Mouse (Mus musculus) heart, embryonic 12.5 days (tissue): ENCODE data around the gene Mt1. TPM values are rescaled to one million over a fixed set of nuclear protein-coding genes. Genes with fewer than 3 reads are reported as not detected.

Source experiments
- ATAC-seq: fragments of 200-750 bp; cut with Nextera tagmentation; 2 replicates; pipeline ENCODE4 v1.8.0; 2017; ENCODE audit warnings: moderate TSS enrichment, moderate library complexity; ENCODE audit not compliant: insufficient number of reproducible peaks, low FRiP score
- H3K27ac ChIP-seq: fragments of 300-500 bp; sonication (generic); 2 replicates; pipeline ENCODE4 v1.5.1; 2016; ENCODE audit warnings: mild to moderate bottlenecking, moderate library complexity; ENCODE audit not compliant: poor library complexity, severe bottlenecking
- H3K27me3 ChIP-seq: fragments of 300-500 bp; sonication (generic); replicated peaks from 2 replicates; pipeline ENCODE4 v1.6.1; 2016; ENCODE audit warnings: mild to moderate bottlenecking, moderate library complexity
- H3K36me3 ChIP-seq: fragments of 300-500 bp; sonication (generic); 2 replicates; pipeline ENCODE4 v1.6.1; 2016; ENCODE audit warnings: mild to moderate bottlenecking, moderate library complexity
- H3K4me1 ChIP-seq: fragments of 300-500 bp; sonication (generic); replicated peaks from 2 replicates; pipeline ENCODE4 v1.6.1; 2016; ENCODE audit warnings: mild to moderate bottlenecking
- H3K4me2 ChIP-seq: fragments of 300-500 bp; sonication (generic); 2 replicates; pipeline ENCODE4 v1.6.1; 2016; ENCODE audit warnings: mild to moderate bottlenecking, moderate library complexity
- H3K4me3 ChIP-seq: fragments of 300-500 bp; sonication (generic); 2 replicates; pipeline ENCODE4 v1.5.1; 2016; ENCODE audit warnings: mild to moderate bottlenecking
- H3K9ac ChIP-seq: fragments of 300-500 bp; sonication (generic); 2 replicates; pipeline ENCODE4 v1.6.1; 2016; ENCODE audit warnings: mild to moderate bottlenecking, moderate library complexity
- H3K9me3 ChIP-seq: fragments of 300-500 bp; sonication (generic); replicated peaks from 2 replicates; pipeline ENCODE4 v1.6.1; 2016; ENCODE audit warnings: mild to moderate bottlenecking, moderate library complexity
- whole genome bisulfite sequencing: fragments of 180-500 bp; shearing (Covaris S2); methylation state at CpG from one replicate; pipeline ENCODE4 v1.1.7; 2016; 5-methylcytosine and 5-hydroxymethylcytosine counted together
- polyA plus RNA-seq: library from polyadenylated mRNA; unstranded; fragments of >200 nt; fragmentation: Nextera tagmentation; extraction: Ambion mirVana; gene quantifications from 2 replicates; pipeline ENCODE4 v1.2.1, GENCODE M21; 2016

Mt1 gene
- polyA plus RNA-seq, 1 experiment from 2014 or later: 209 TPM

GRCm38 (mm10) chr8:94187290-94188002 lies 8.6 kb downstream of the Mt1 start:
- Histone ChIP-seq H3K4me2 (peak overlapping the region; percentile 60), H3K4me3 (no peak overlapping the region), H3K27ac (no peak overlapping the region), H3K36me3 (no peaks in the 10 kb centered on the region), H3K4me1 (peaks cover 52% of the 10 kb centered on the region), H3K9me3 (no peaks in the 10 kb centered on the region), H3K9ac (no peak overlapping the region), H3K27me3 (peaks cover 51% of the 10 kb centered on the region)
- no peak for ATAC-seq
- 39% methylated on average over 21 of the region's 21 CpGs for WGBS

- Histone ChIP-seq H3K4me1 (peaks cover 33% of the 10 kb centered on the region), H3K27ac (no peak overlapping the region), H3K9ac (no peak overlapping the region), H3K36me3 (no peaks in the 10 kb centered on the region), H3K4me2 (no peak overlapping the region), H3K9me3 (no peaks in the 10 kb centered on the region), H3K27me3 (peaks cover 34% of the 10 kb centered on the region), H3K4me3 (no peak overlapping the region)
- ATAC-seq: no peak
- WGBS: 50% methylated on average over 13 of the region's 13 CpGs
These were observed 10.6 kb downstream of the Mt1 start for GRCm38 (mm10) chr8:94189275-94190031.

GRCm38 (mm10) chr8:94191101-94191691 lies 12.3 kb downstream of the Mt1 start:
- ATAC-seq: peak; percentile 75
- WGBS: 21% methylated on average over 21 of the region's 21 CpGs
- peak overlapping the region; percentile 24; the same call in 1 of the 2 replicates for H3K9ac ChIP-seq

GRCm38 (mm10) chr8:94192926-94193325 lies 14.0 kb downstream of the Mt1 start:
- H3K36me3 ChIP-seq: no peaks in the 10 kb centered on the region
- peaks cover 16% of the 10 kb centered on the region for H3K4me1 ChIP-seq
- H3K4me2 ChIP-seq: no peak overlapping the region
- no peak overlapping the region for H3K27ac ChIP-seq
- ATAC-seq: no peak
- H3K9me3 ChIP-seq: no peaks in the 10 kb centered on the region
- no peak overlapping the region for H3K4me3 ChIP-seq
- H3K27me3 ChIP-seq: 0 out of 2 replicates have a peak, but pooled peaks cover 3% of the 10 kb centered on the region
- no peak overlapping the region for H3K9ac ChIP-seq
- 63% methylated on average over 1 of the region's 1 CpGs for WGBS

More at GRCm38 (mm10) chr8:94191101-94191691, 12.3 kb downstream of the Mt1 start:
- Histone ChIP-seq H3K27ac (no peak overlapping the region), H3K4me1 (peaks cover 30% of the 10 kb centered on the region), H3K27me3 (peaks cover 17% of the 10 kb centered on the region), H3K4me2 (peak overlapping the region; percentile 72), H3K36me3 (no peaks in the 10 kb centered on the region), H3K9me3 (no peaks in the 10 kb centered on the region), H3K4me3 (peak overlapping the region; percentile 43)

GRCm38 (mm10) chr8:94194591-94195223 lies 15.8 kb downstream of the Mt1 start:
- H3K36me3 ChIP-seq: no peaks in the 10 kb centered on the region
- H3K27ac ChIP-seq: no peak overlapping the region
- H3K9ac ChIP-seq: no peak overlapping the region
- WGBS: 83% methylated on average over 7 of the region's 7 CpGs
- H3K4me1 ChIP-seq: peaks cover 9% of the 10 kb centered on the region
- no peaks in the 10 kb centered on the region for H3K27me3 ChIP-seq
- no peak for ATAC-seq
- no peak overlapping the region for H3K4me2 ChIP-seq
- no peaks in the 10 kb centered on the region for H3K9me3 ChIP-seq
- H3K4me3 ChIP-seq: no peak overlapping the region

GRCm38 (mm10) chr8:94199202-94199869 lies 20.5 kb downstream of the Mt1 start:
- Histone ChIP-seq H3K4me1 (no peaks in the 10 kb centered on the region), H3K9ac (no peak overlapping the region), H3K4me3 (no peak overlapping the region), H3K27ac (no peak overlapping the region), H3K9me3 (no peaks in the 10 kb centered on the region), H3K4me2 (no peak overlapping the region), H3K36me3 (no peaks in the 10 kb centered on the region), H3K27me3 (no peaks in the 10 kb centered on the region)
- WGBS: 45% methylated on average over 10 of the region's 10 CpGs
- ATAC-seq: no peak

- Histone ChIP-seq H3K36me3 (no peaks in the 10 kb centered on the region), H3K4me3 (no peak overlapping the region), H3K4me1 (0 out of 2 replicates have a peak, but pooled peaks cover 4% of the 10 kb centered on the region), H3K27me3 (no peaks in the 10 kb centered on the region), H3K27ac (no peak overlapping the region), H3K9ac (no peak overlapping the region), H3K9me3 (no peaks in the 10 kb centered on the region), H3K4me2 (no peak overlapping the region)
- ATAC-seq: no peak
- 60% methylated on average over 3 of the region's 3 CpGs for WGBS
These were observed 25.2 kb downstream of the Mt1 start for GRCm38 (mm10) chr8:94204043-94204442.

- no peak overlapping the region for H3K4me2 ChIP-seq
- no peak overlapping the region for H3K9ac ChIP-seq
- H3K4me1 ChIP-seq: peaks cover 9% of the 10 kb centered on the region
- H3K4me3 ChIP-seq: no peak overlapping the region
- ATAC-seq: no peak; the same call in 1 of the 2 replicates
- no peaks in the 10 kb centered on the region for H3K27me3 ChIP-seq
- no peaks in the 10 kb centered on the region for H3K36me3 ChIP-seq
- 11% methylated on average over 5 of the region's 5 CpGs for WGBS
- H3K9me3 ChIP-seq: no peaks in the 10 kb centered on the region
- H3K27ac ChIP-seq: no peak overlapping the region
These were observed 26.9 kb downstream of the Mt1 start for GRCm38 (mm10) chr8:94205736-94206135.

GRCm38 (mm10) chr8:94206256-94206655 lies 27.4 kb downstream of the Mt1 start:
- Histone ChIP-seq H3K4me2 (no peak overlapping the region), H3K4me3 (no peak overlapping the region), H3K9me3 (no peaks in the 10 kb centered on the region), H3K4me1 (peaks cover 9% of the 10 kb centered on the region), H3K27me3 (no peaks in the 10 kb centered on the region), H3K27ac (no peak overlapping the region), H3K9ac (no peak overlapping the region), H3K36me3 (no peaks in the 10 kb centered on the region)
- 73% methylated on average over 8 of the region's 8 CpGs for WGBS
- ATAC-seq: no peak

GRCm38 (mm10) chr8:94207491-94207890 lies 28.6 kb downstream of the Mt1 start:
- no peaks in the 10 kb centered on the region for H3K9me3 ChIP-seq
- H3K4me1 ChIP-seq: peaks cover 9% of the 10 kb centered on the region
- H3K9ac ChIP-seq: no peak overlapping the region
- H3K27me3 ChIP-seq: no peaks in the 10 kb centered on the region
- no peak overlapping the region for H3K4me3 ChIP-seq
- H3K36me3 ChIP-seq: no peaks in the 10 kb centered on the region
- no peak for ATAC-seq
- H3K27ac ChIP-seq: no peak overlapping the region
- WGBS: 70% methylated on average over 2 of the region's 2 CpGs
- H3K4me2 ChIP-seq: no peak overlapping the region
